Mouse (Mus musculus): Measurements from ENCODE around the gene Rsrp1.

Gene Rsrp1

DNA sequence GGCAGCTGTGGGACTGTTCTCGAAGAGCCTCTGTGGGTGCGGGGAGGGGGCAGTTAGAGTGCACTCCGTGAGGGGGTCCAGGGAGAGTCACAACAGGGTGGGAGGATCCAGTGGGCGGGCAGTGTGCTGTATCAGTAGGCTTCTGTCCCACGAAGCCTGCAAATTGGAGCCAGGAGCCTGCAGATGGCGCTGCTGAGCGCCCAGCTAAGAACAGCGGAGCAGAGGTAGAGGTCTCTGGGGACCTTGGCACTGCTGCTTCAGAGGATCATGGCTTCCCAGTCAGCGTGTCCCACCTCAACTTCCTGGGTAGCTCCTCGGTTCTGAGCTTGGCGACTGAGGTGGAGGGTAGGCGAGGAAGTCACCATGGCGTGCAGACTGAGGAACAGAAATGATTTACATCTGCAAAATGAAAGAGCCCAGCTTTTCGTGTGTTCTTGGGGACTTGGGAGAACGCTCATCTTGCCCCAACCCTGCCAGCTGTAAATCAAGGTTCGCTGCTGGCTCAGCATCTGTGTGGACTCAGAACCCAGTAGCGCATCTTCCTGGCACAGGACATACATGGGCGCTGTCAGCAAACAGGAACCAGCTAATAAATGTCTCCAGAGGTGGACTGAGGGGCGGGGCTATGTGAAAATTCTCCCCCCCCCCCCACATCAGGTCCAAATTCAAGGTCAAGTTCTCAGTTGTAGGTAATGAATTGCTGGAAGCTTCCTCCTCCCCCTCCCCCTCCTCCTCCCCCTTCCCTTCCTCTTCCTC is 39.8 kb downstream of the Rsrp1 start:
- no peak for DNase-seq (ENCODE audit: low spot score)

DNA sequence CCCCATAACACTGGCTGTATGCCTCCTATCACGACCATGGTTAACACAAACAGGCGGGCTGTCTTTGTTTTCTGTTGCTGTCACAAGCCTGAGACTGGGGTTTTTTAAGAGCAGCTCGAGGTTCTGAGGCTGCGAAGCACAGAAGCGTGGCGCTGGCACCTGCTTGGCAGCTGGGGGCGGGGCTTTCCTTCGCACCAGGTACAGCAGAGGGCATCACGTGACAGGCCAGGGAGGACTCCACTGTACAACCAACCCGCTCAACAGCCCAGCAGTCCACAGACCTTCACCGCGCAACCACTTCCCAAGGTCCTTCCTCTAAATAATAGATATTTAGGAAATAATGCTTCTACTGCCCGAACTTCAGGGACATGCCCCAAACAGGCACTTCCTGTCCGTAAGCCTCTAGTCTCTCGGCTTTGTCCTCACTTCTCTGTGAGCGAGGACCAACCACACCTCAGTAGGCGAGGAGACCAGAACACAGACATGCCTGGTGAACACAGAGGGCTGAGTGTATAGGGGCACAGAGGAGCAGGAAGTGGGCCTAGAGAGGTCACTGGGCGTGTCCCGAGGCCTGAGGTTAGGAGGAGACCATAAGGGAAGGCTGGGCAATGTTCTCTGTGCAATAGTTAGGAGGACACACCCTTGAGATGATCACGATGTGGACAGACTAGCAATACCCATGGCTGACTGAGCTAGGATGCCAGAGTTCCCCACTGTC is 44.7 kb downstream of the Rsrp1 start:
- DNase-seq (ENCODE audit: low spot score), result no peak

DNA sequence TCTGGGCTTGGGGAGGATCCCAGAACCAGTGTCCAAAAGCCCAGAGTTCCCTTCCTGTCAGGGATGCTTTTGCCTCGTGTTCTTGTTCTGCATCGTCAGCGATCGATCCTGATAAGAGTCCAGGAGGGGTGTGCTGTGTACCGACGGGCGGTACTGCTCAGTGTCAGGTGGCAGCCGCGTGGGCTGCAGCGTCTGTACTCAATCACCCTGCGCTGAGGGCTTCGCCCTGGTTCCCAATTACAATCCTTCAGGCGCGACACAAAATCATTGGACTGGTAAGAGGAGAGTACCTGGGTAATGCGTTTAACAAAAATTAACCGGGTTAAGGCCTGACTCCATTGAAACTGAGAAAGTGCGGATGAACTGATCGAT is 45.2 kb downstream of the Rsrp1 start:
- DNase-seq (ENCODE audit: low spot score), result no peak

DNA sequence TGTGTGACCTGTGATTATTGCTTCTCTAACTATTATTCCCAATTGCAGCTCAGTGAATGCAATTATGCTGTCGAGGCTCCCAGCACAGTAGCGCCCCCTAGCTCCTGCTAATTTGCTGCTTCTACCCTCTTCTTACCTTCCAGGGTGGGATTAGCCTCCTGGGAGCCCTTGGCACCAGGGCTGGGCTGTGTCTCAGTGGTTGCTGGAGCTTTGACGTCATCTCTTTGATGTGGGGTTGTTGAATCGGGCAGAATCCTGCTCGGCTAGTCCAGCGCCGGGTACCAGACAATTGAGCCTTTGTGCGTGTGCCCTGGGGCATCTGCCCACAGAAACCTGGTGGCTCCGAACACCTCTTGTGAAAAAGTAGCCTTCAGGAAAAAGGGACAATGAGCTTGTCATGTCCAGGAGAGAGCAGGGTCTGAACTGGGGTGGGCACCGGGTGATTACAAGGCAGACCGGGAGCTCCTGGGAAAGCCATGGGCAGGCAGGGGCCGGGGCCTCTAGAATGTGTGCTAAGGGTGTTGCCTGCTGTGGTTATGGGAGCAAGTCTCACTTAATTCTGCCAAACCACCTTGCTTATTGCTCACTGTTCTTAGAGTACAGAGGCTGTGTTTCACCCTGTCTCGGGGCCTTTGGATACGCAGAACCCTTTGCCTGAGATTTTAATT is 52.0 kb downstream of the Rsrp1 start:
- DNase-seq (ENCODE audit: low spot score), result peak; percentile 36

DNA sequence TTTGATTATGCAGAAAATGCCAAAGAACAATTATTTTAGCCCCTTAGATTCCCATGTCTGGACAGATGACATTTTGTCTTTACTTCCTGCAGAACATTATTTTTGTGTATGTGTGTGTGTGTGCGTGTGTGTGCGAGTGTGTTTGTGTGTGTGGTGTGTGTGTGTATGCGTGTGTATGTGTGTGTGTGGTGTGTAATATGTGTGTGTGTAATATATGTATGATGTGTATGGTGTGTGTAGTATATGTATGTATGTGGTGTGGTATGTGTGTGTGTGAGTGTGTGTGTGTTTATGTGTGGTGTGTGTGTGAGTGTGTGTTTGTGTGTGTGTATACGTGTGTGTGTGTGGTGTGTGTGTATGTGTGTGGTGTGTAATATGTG is 52.5 kb downstream of the Rsrp1 start:
- no peak for DNase-seq (ENCODE audit: low spot score)

Data from urinary bladder, postnatal 14 days (tissue).